Mouse (Mus musculus) neural tube, embryonic 12.5 days (tissue): ENCODE measurements around the gene Tecr. TPM values are rescaled to one million over a fixed set of nuclear protein-coding genes. Genes with fewer than 3 reads are reported as not detected.

Source experiments
- ATAC-seq: fragments of 200-750 bp; cut with Nextera tagmentation; 2 replicates; pipeline ENCODE4 v1.8.0; 2017; ENCODE audit warnings: low read depth, mild to moderate bottlenecking, moderate TSS enrichment, moderate library complexity; ENCODE audit not compliant: low FRiP score
- H3K27ac ChIP-seq: fragments of 300-500 bp; sonication (generic); 2 replicates; pipeline ENCODE4 v1.5.1; 2016
- H3K27me3 ChIP-seq: fragments of 300-500 bp; sonication (generic); replicated peaks from 2 replicates; pipeline ENCODE4 v1.6.1; 2016; ENCODE audit warnings: mild to moderate bottlenecking
- H3K36me3 ChIP-seq: fragments of 300-500 bp; sonication (generic); 2 replicates; pipeline ENCODE4 v1.6.1; 2016; ENCODE audit warnings: mild to moderate bottlenecking
- H3K4me1 ChIP-seq: fragments of 300-500 bp; sonication (generic); 2 replicates; pipeline ENCODE4 v1.6.1; 2016
- H3K4me2 ChIP-seq: fragments of 300-500 bp; sonication (generic); replicated peaks from 2 replicates; pipeline ENCODE4 v1.6.1; 2016; ENCODE audit warnings: mild to moderate bottlenecking
- H3K4me3 ChIP-seq: fragments of 300-500 bp; sonication (generic); 2 replicates; pipeline ENCODE4 v1.5.1; 2016
- H3K9ac ChIP-seq: fragments of 300-500 bp; sonication (generic); 2 replicates; pipeline ENCODE4 v1.6.1; 2016; ENCODE audit warnings: mild to moderate bottlenecking
- H3K9me3 ChIP-seq: fragments of 300-500 bp; sonication (generic); 2 replicates; pipeline ENCODE4 v1.6.1; 2016; ENCODE audit warnings: mild to moderate bottlenecking
- WGBS: fragments of 180-500 bp; shearing (Covaris S2); methylation state at CpG from one replicate; pipeline ENCODE4 v1.1.7; 2016; 5-methylcytosine and 5-hydroxymethylcytosine counted together
- polyA plus RNA-seq: library from polyadenylated mRNA; unstranded; fragments of >200 nt; fragmentation: Nextera tagmentation; extraction: Ambion mirVana; gene quantifications from 2 replicates; pipeline ENCODE4 v1.2.1, GENCODE M21; 2016

Gene Tecr
- polyA plus RNA-seq, 1 experiment from 2014 or later: 760 TPM

GRCm38 (mm10) chr8:83567668-83568067, 40.1 kb downstream of the Tecr start:
- H3K36me3 ChIP-seq: peaks cover 33% of the 10 kb centered on the region
- ATAC-seq: no peak
- H3K27me3 ChIP-seq: no peaks in the 10 kb centered on the region
- no peak overlapping the region for H3K27ac ChIP-seq
- H3K4me3 ChIP-seq: peak overlapping the region; percentile 67; the same call in 1 of the 2 replicates
- H3K9me3 ChIP-seq: no peaks in the 10 kb centered on the region
- peaks cover 16% of the 10 kb centered on the region for H3K4me1 ChIP-seq
- peak overlapping the region; percentile 77 for H3K9ac ChIP-seq
- H3K4me2 ChIP-seq: peak overlapping the region; percentile 87
- 66% methylated on average over 3 of the region's 3 CpGs for WGBS

- Histone ChIP-seq H3K4me2 (peak within 1 kb of the TSS; percentile 87), H3K36me3 (peaks cover 24% of the 10 kb centered on the region), H3K9ac (peak within 1 kb of the TSS; percentile 77), H3K4me1 (peaks cover 16% of the 10 kb centered on the region), H3K4me3 (peak within 1 kb of the TSS; percentile 67), H3K27ac (peak within 1 kb of the TSS; percentile 42; the same call in 1 of the 2 replicates), H3K27me3 (no peaks in the 10 kb centered on the region), H3K9me3 (no peaks in the 10 kb centered on the region)
- peak; percentile 89 for ATAC-seq
- 1% methylated on average over 48 of the region's 48 CpGs for WGBS
Observed at GRCm38 (mm10) chr8:83566469-83567395, 41.0 kb downstream of the Tecr start, which contains the start of gene Ndufb7. Ndufb7 (plus strand) TSS chr8:83566671.

DNA sequence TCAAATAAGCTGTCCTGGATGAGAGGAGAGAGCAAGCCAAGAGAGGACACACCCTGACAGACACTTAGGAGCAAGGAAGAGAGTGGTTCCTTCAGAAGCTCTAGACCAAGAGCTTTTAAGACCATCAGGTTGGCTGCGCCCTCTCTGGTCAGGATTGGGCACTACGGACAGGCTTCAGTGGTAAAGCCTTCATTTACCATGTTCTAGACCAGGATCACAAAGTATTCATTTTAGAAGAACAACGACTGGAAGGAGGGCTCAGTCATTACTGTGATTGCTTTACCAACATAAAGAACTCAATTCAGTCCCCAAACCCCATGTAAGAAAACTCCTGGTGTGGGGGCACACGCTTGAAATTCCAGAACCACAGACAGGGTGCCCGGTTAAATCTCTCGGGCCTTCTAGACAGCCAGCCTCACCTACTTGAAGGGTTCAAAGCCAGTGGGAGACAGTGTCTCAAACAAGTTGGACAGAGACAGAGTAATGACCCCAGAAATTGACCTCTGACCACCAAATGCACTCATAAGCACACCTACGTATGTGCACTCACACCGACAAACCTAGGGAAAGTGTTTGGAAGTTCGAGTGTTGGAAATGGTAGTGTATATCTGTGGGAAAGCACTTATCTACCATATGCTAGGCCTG, 41.9 kb downstream of the Tecr start:
- Histone ChIP-seq H3K9ac (no peak overlapping the region), H3K27ac (no peak overlapping the region), H3K4me1 (peaks cover 16% of the 10 kb centered on the region), H3K36me3 (peaks cover 15% of the 10 kb centered on the region), H3K4me3 (no peak overlapping the region), H3K4me2 (no peak overlapping the region), H3K9me3 (no peaks in the 10 kb centered on the region), H3K27me3 (no peaks in the 10 kb centered on the region)
- WGBS: 78% methylated on average over 9 of the region's 9 CpGs
- ATAC-seq: 0 out of 2 replicates have a peak, but pooled peaks have one; percentile 1

DNA sequence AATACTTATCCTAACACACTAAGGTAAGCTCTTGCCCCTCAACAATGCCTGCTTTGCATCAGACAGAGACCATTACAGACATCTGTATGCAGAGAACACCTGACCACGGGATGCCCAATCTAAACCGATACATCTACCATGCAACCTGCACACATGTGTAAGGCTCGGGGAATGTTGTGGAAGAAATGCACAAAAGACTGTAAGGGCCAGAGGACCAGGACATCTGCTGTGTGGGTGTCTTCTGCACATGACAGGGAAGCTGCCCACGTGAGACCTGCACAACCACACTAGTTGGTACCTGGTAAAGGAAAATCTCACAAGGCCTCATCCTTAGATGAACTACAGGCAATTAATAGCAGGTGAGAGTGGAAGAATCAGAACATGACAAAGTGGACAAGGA, 44.5 kb downstream of the Tecr start:
- Histone ChIP-seq H3K9me3 (no peaks in the 10 kb centered on the region), H3K4me1 (peaks cover 12% of the 10 kb centered on the region), H3K27ac (no peak overlapping the region), H3K9ac (no peak overlapping the region), H3K4me2 (no peak overlapping the region), H3K36me3 (no peaks in the 10 kb centered on the region), H3K27me3 (no peaks in the 10 kb centered on the region), H3K4me3 (no peak overlapping the region)
- WGBS: 75% methylated on average over 4 of the region's 4 CpGs
- ATAC-seq: no peak

- H3K9ac ChIP-seq: no peak overlapping the region
- 82% methylated on average over 3 of the region's 3 CpGs for WGBS
- peaks cover 6% of the 10 kb centered on the region for H3K4me1 ChIP-seq
Observed at GRCm38 (mm10) chr8:83562669-83563068, 45.1 kb downstream of the Tecr start.

GRCm38 (mm10) chr8:83535736-83536135, 72.0 kb downstream of the Tecr start, which contains the start of gene Olfr370:
Olfr370 (plus strand) TSS chr8:83535780.
- no peak within 1 kb of the TSS for H3K27ac ChIP-seq
- H3K9ac ChIP-seq: no peak within 1 kb of the TSS
- no peaks in the 10 kb centered on the region for H3K27me3 ChIP-seq
- no peaks in the 10 kb centered on the region for H3K36me3 ChIP-seq
- no peaks in the 10 kb centered on the region for H3K9me3 ChIP-seq
- 83% methylated on average over 3 of the region's 3 CpGs for WGBS
- H3K4me1 ChIP-seq: no peaks in the 10 kb centered on the region
- ATAC-seq: no peak
- no peak within 1 kb of the TSS for H3K4me2 ChIP-seq
- no peak within 1 kb of the TSS for H3K4me3 ChIP-seq

More at GRCm38 (mm10) chr8:83562669-83563068, 45.1 kb downstream of the Tecr start:
- Histone ChIP-seq H3K36me3 (no peaks in the 10 kb centered on the region), H3K27ac (no peak overlapping the region), H3K4me2 (no peak overlapping the region), H3K4me3 (no peak overlapping the region), H3K27me3 (no peaks in the 10 kb centered on the region), H3K9me3 (no peaks in the 10 kb centered on the region)
- no peak for ATAC-seq

- H3K4me3 ChIP-seq: no peak overlapping the region
- no peaks in the 10 kb centered on the region for H3K36me3 ChIP-seq
- no peak overlapping the region for H3K4me2 ChIP-seq
- H3K4me1 ChIP-seq: no peaks in the 10 kb centered on the region
- no peak overlapping the region for H3K9ac ChIP-seq
- no peaks in the 10 kb centered on the region for H3K9me3 ChIP-seq
- H3K27me3 ChIP-seq: no peaks in the 10 kb centered on the region
- no peak overlapping the region for H3K27ac ChIP-seq
- 81% methylated on average over 2 of the region's 2 CpGs for WGBS
- ATAC-seq: no peak
Observed at GRCm38 (mm10) chr8:83534802-83535201, 73.0 kb downstream of the Tecr start.

Other genes starting within 250 kb of the Tecr start
- 7.0 and 8.0 TPM in 2 replicates for gene Clgn, start 218.1 kb downstream of the Tecr start, polyA plus RNA-seq
- gene Scoc, start 149.6 kb downstream of the Tecr start, polyA plus RNA-seq: 171 and 176 TPM in 2 replicates
- gene Olfr370, start 72.2 kb downstream of the Tecr start, polyA plus RNA-seq: not detected in 2 replicates
- 343 and 361 TPM in 2 replicates for gene Ndufb7, start 41.3 kb downstream of the Tecr start, polyA plus RNA-seq
- 60.2 and 63.0 TPM in 2 replicates for gene Dnajb1, start 222 bp upstream of the Tecr start, polyA plus RNA-seq
- gene Gipc1, start 44.7 kb upstream of the Tecr start, polyA plus RNA-seq: 182 and 186 TPM in 2 replicates
- gene Ptger1, start 58.7 kb upstream of the Tecr start, polyA plus RNA-seq: 0.41 and 0.66 TPM in 2 replicates
- 30.0 and 32.1 TPM in 2 replicates for gene Pkn1, start 91.2 kb upstream of the Tecr start, polyA plus RNA-seq
- gene Ddx39, start 107.2 kb upstream of the Tecr start, polyA plus RNA-seq: 141 and 142 TPM in 2 replicates
- gene Adgre5, start 133.4 kb upstream of the Tecr start, polyA plus RNA-seq: 14.2 and 15.7 TPM in 2 replicates